Comparison of ENCODE assay signal across 30 mouse cellular contexts in the genomic region with DNA sequence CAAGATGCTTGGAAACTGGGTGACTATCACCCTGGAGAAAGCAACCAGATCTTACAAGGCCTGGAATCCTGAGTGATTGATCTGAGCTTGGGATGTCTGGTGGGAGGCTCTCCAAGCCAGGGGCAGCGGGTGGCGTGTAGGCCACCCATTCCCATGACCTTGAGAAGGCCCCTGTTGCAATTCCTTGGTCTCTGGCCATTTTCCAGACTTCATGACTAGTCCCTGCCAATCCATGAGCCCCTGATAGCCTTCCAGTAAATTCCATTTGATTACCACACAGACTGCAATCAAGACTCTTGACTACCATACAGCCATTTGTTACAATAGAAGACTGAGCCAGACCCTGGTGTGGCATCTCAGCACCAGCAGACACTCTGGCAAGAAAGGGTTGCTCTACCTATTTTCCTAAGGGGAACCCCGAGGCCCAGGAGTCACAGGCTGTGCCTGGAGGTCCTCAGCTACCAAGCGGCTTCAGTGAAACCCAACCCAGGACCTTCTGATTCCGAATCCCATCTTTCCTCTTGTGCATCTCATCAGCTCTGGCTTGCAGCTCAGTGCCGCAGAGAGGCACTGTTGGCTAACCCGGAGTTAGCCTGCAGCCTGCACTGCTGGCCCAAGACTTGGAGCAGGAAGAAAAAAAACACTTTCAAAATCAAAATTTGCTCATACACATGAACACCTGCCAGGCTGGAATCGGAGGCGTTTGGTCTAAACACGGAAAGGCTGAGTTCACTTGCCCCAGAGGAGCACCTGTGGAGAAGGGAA. TPM values are rescaled to one million over a fixed set of nuclear protein-coding genes. Genes with fewer than 3 reads are reported as not detected.
DNase-seq lines count a peak whose midpoint lies in the region; TF ChIP-seq lines count a peak whose summit lies in the region.
"Had no signal": no experiment of that assay in that cellular context is flagged by ENCODE, and none has a peak within 500 bp of the region (broad histone marks: within the 10 kb centered on the region; RNA-seq: fewer than 3 reads in every experiment).

No protein-coding gene starts in this region.

- WGBS in cerebellum, adult 2 months, result 81% methylated on average over 10 of the region's 10 CpGs

- peaks cover 8% of the 10 kb centered on the region; the same call in 1 of the 2 replicates for H3K4me1 ChIP-seq in cerebellum, adult 2 months (ENCODE audit: control insufficient read depth, insufficient read depth, low read length)
- H3K4me1 ChIP-seq: hindbrain, embryonic 15.5 days; intestine, embryonic 15.5 days; liver, embryonic 13.5 days; lung, embryonic 15.5 days; megakaryocyte, embryonic 14.5 days had no signal

- DNase-seq in cerebellum, adult 2 months, result no peak
- no peak for DNase-seq in cerebellum, postnatal 36 days
- peak; percentile 14 to 43 for DNase-seq in lung, adult 18-20 months
- DNase-seq in lung, postnatal 10 days, result no peak
- DNase-seq in NIH3T3 (ENCODE audit: low read depth), result peak; percentile 82
- peak; percentile 61 for DNase-seq in fibroblast of lung, adult 2 months (ENCODE audit: low read depth)
- DNase-seq in urinary bladder, adult 18-20 months (ENCODE audit: low spot score in 2 of 2), result no peak
- no peak for DNase-seq in T-cell, adult 2 months (ENCODE audit: low spot score)
- DNase-seq: cerebellum, adult 8-10 months; heart, adult 11 months; kidney, postnatal 25 days; liver, embryonic 13.5 days; midbrain, embryonic 14.5 days; thymus, adult 2 months had no signal

- no peak overlapping the region for H3K27ac ChIP-seq in cerebellum, adult 2 months (ENCODE audit: insufficient read depth, low read length)
- H3K27ac ChIP-seq: embryonic facial prominence, embryonic 15.5 days; forebrain, embryonic 10.5 days; hindbrain, embryonic 15.5 days; intestine, embryonic 15.5 days; left cerebral cortex, adult 2 months; liver, embryonic 13.5 days; lung, embryonic 15.5 days had no signal

- no peaks in the 10 kb centered on the region for H3K27me3 ChIP-seq in cerebellum, adult 2 months (ENCODE audit: control insufficient read depth, insufficient read depth, low read length)
- H3K27me3 ChIP-seq: hindbrain, embryonic 15.5 days; intestine, embryonic 15.5 days; liver, embryonic 13.5 days; lung, embryonic 15.5 days; megakaryocyte, embryonic 14.5 days had no signal

- TF ChIP-seq CTCF in cerebellum, adult 2 months (IDR thresholded peaks at IDR 0.05; ENCODE audit: borderline replicate concordance, insufficient read depth, low read depth, low read length), result peak; percentile 26; the same call in 1 of the 2 replicates

- H3K4me3 ChIP-seq in cerebellum, adult 2 months (replicated peaks; ENCODE audit: insufficient read depth, low read depth, low read length), result no peak overlapping the region
- H3K4me3 ChIP-seq: embryonic facial prominence, embryonic 15.5 days; forebrain, embryonic 10.5 days; hindbrain, embryonic 15.5 days; intestine, embryonic 15.5 days; left cerebral cortex, adult 2 months; liver, embryonic 13.5 days; lung, embryonic 15.5 days; megakaryocyte, embryonic 14.5 days had no signal

- no peak for TF ChIP-seq POLR2A in cerebellum, adult 2 months (IDR thresholded peaks at IDR 0.05; ENCODE audit: borderline replicate concordance, insufficient read depth, low read length)

RNA-seq across cellular contexts. Expression of gene Smim23, which starts 44.4 kb away (rescaled TPM):
- not detected in 2 replicates for polyA plus RNA-seq in cerebellum, adult 2 months (2012; rRNA removed)
- polyA plus RNA-seq: activated CD4-positive, CD25-positive, alpha-beta regulatory T cell, adult 4 months; embryonic facial prominence, embryonic 15.5 days; forebrain, embryonic 10.5 days; G1E; heart, embryonic 11.5 days; heart, postnatal 0 days; hindbrain, embryonic 15.5 days; intestine, embryonic 15.5 days; kidney, embryonic 14.5 days; limb, embryonic 14.5 days; liver, embryonic 13.5 days; lung, embryonic 15.5 days; midbrain, embryonic 14.5 days; neural tube, embryonic 14.5 days; stomach, embryonic 14.5 days; thymus, adult 2 months; urinary bladder, adult 2 months had no signal

Comparison
In these comparisons a context has a peak if more than half of its experiments do, and no peak if none do; other contexts are left out.
1. DNase-seq: peak in lung, adult 18-20 months (2 of 2), NIH3T3 (single experiment) and fibroblast of lung, adult 2 months (single experiment); none in cerebellum, adult 2 months (0 of 2), cerebellum, postnatal 36 days (0 of 2), lung, postnatal 10 days (single experiment), urinary bladder, adult 18-20 months (0 of 2) and T-cell, adult 2 months (single experiment).